Mouse (Mus musculus) megakaryocyte, embryonic 14.5 days (primary cell): ENCODE results near the gene Ttc7b. TPM values are rescaled to one million over a fixed set of nuclear protein-coding genes. Genes with fewer than 3 reads are reported as not detected.

Experiments
- H3K27me3 ChIP-seq: replicated peaks from 2 replicates; pipeline ENCODE3; 2012; ENCODE audit warnings: inconsistent platforms
- H3K36me3 ChIP-seq: replicated peaks from 2 replicates; pipeline ENCODE3; 2012; ENCODE audit warnings: low read length, inconsistent platforms, mixed read lengths
- H3K4me1 ChIP-seq: 2 replicates; pipeline ENCODE4 v1.6.1; 2012; ENCODE audit warnings: inconsistent platforms
- H3K4me3 ChIP-seq: replicated peaks from 2 replicates; pipeline ENCODE3; 2012; ENCODE audit warnings: moderate library complexity, mild to moderate bottlenecking, inconsistent platforms
- H3K9me3 ChIP-seq: 2 replicates; pipeline ENCODE4 v1.6.1; 2012; ENCODE audit warnings: inconsistent platforms
- FLI1 ChIP-seq: IDR thresholded peaks from 2 replicates; pipeline ENCODE4 v1.6.1; 2012; ENCODE audit warnings: low read length, inconsistent platforms, mixed read lengths
- GATA1 ChIP-seq: IDR thresholded peaks from 3 replicates; pipeline ENCODE4 v1.6.1; 2012; ENCODE audit warnings: mixed read lengths, low read length, inconsistent platforms, borderline replicate concordance
- polyA plus RNA-seq: library from polyadenylated mRNA; stranded (reverse); fragments of >175 nt; gene quantifications from 2 replicates; pipeline ENCODE4 v1.2.3, GENCODE M21; 2012; ENCODE audit warnings: low replicate concordance; ENCODE audit not compliant: insufficient read depth

Gene Ttc7b
- polyA plus RNA-seq, 1 experiment, result 170 TPM

GRCm38 (mm10) chr12:100479892-100480621 lies 40.6 kb downstream of the Ttc7b start:
- peaks cover 91% of the 10 kb centered on the region for H3K36me3 ChIP-seq
- peaks cover 88% of the 10 kb centered on the region for H3K4me1 ChIP-seq
- no peaks in the 10 kb centered on the region for H3K27me3 ChIP-seq
- TF ChIP-seq GATA1, result no peak
- TF ChIP-seq FLI1, result no peak
- no peak overlapping the region for H3K4me3 ChIP-seq
- H3K9me3 ChIP-seq, result no peaks in the 10 kb centered on the region

DNA sequence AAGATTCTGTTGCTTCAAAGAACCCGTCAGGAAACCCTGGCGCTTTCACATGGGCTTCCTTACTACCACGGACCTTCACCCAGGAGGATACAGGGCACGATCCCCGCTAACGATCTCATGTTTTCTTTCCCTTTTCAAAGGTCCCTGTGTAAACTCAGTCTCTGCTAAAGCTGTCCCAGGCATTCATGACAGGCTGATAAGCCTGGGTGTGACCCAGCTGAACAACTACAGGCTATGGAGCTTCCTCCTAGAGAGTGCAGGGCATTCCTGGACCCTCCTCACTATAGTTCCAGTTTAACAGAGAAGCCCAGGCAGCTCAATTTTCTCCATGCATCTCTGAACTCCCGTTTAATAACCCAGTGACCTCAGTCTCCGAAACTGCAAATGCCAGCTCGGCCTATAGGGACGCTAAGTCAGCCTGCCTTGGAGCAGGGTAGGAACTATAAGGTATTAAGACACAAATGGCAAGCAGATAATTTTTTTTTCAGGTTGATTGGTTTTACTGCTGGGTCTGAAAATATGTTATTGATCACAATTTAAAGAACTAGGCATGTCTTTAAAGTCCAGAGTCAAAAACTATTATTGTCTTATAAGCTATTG lies 41.3 kb downstream of the Ttc7b start:
- Histone ChIP-seq H3K27me3 (no peaks in the 10 kb centered on the region), H3K4me1 (peaks cover 91% of the 10 kb centered on the region), H3K4me3 (no peak overlapping the region), H3K36me3 (peaks cover 94% of the 10 kb centered on the region), H3K9me3 (no peaks in the 10 kb centered on the region)
- no peak for TF ChIP-seq FLI1
- TF ChIP-seq GATA1, result no peak

GRCm38 (mm10) chr12:100478615-100479014 lies 42.0 kb downstream of the Ttc7b start:
- peaks cover 95% of the 10 kb centered on the region for H3K4me1 ChIP-seq
- no peak overlapping the region for H3K4me3 ChIP-seq
- TF ChIP-seq GATA1, result no peak
- TF ChIP-seq FLI1, result no peak
- H3K36me3 ChIP-seq, result peaks cover 94% of the 10 kb centered on the region
- H3K27me3 ChIP-seq, result no peaks in the 10 kb centered on the region
- H3K9me3 ChIP-seq, result no peaks in the 10 kb centered on the region

DNA sequence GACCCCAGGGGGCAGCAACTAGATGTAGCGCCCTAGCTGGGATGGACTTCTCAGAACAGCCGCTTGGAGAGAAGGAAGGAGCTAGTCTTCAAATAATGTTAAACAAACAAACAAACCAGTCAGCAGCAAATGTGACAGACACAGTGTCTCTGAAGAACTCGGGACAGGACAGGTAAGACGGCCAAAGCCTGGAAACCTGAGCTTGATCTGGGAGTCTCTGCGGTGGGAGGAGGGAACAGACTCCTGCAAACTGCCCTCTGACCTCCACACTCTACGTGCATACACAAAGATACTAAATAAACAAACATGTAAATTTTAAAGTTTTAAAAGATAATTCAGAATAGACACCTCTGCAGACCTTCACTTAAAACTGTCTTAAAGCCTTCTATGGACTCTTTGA lies 42.5 kb downstream of the Ttc7b start:
- Histone ChIP-seq H3K27me3 (no peaks in the 10 kb centered on the region), H3K4me1 (peaks cover 94% of the 10 kb centered on the region)
- TF ChIP-seq FLI1 (no peak), GATA1 (no peak)

DNA sequence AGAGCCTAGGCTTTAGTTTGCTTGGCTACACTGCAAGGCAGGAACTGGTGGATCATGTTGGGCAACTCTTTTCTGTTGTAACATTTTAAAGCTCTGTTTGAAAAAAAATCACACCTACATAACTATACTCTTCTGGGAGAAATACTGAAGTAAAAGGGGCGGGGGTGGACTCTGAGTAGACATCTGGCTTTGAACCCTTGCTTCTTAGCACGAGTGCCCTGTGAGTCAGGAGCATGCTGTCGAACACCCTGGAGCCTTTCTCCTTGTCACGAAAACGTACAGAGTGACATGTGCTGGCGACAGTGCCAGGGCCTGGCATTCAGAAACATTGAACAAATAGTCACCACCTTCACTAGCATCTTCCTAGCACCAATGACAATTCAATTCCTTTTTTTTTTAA lies 43.2 kb downstream of the Ttc7b start:
- H3K27me3 ChIP-seq, result no peaks in the 10 kb centered on the region
- peaks cover 92% of the 10 kb centered on the region for H3K4me1 ChIP-seq
- TF ChIP-seq GATA1 (no peak), FLI1 (no peak)
- H3K36me3 ChIP-seq, result peaks cover 90% of the 10 kb centered on the region
- H3K4me3 ChIP-seq, result no peak overlapping the region
- H3K9me3 ChIP-seq, result no peaks in the 10 kb centered on the region

More for the DNA sequence above, 42.5 kb downstream of the Ttc7b start:
- peaks cover 93% of the 10 kb centered on the region for H3K36me3 ChIP-seq
- no peaks in the 10 kb centered on the region for H3K9me3 ChIP-seq
- no peak overlapping the region for H3K4me3 ChIP-seq

- Histone ChIP-seq H3K27me3 (no peaks in the 10 kb centered on the region), H3K36me3 (peaks cover 85% of the 10 kb centered on the region), H3K4me1 (peaks cover 91% of the 10 kb centered on the region), H3K9me3 (no peaks in the 10 kb centered on the region), H3K4me3 (no peak overlapping the region)
- TF ChIP-seq GATA1 (no peak), FLI1 (no peak)
Observed at GRCm38 (mm10) chr12:100476351-100476750, 44.3 kb downstream of the Ttc7b start.

- TF ChIP-seq GATA1, result no peak
- no peak for TF ChIP-seq FLI1
- H3K4me1 ChIP-seq, result peaks cover 91% of the 10 kb centered on the region
- no peaks in the 10 kb centered on the region for H3K27me3 ChIP-seq
- H3K4me3 ChIP-seq, result peak overlapping the region; percentile 3
- no peaks in the 10 kb centered on the region for H3K9me3 ChIP-seq
- H3K36me3 ChIP-seq, result peaks cover 83% of the 10 kb centered on the region
Observed at GRCm38 (mm10) chr12:100475489-100475888, 45.1 kb downstream of the Ttc7b start.

- H3K9me3 ChIP-seq, result no peaks in the 10 kb centered on the region
Observed at GRCm38 (mm10) chr12:100474661-100475321, 45.8 kb downstream of the Ttc7b start.

GRCm38 (mm10) chr12:100470295-100470694 lies 50.3 kb downstream of the Ttc7b start:
- no peak overlapping the region for H3K4me3 ChIP-seq
- peaks cover 79% of the 10 kb centered on the region for H3K4me1 ChIP-seq
- no peaks in the 10 kb centered on the region for H3K9me3 ChIP-seq
- peaks cover 84% of the 10 kb centered on the region for H3K36me3 ChIP-seq
- no peaks in the 10 kb centered on the region for H3K27me3 ChIP-seq
- TF ChIP-seq GATA1 (no peak), FLI1 (no peak)

More at GRCm38 (mm10) chr12:100474661-100475321, 45.8 kb downstream of the Ttc7b start:
- Histone ChIP-seq H3K4me1 (peaks cover 91% of the 10 kb centered on the region), H3K27me3 (no peaks in the 10 kb centered on the region), H3K36me3 (peaks cover 83% of the 10 kb centered on the region), H3K4me3 (no peak overlapping the region)
- TF ChIP-seq FLI1, result no peak
- no peak for TF ChIP-seq GATA1
